Comparison of ENCODE assay signal across 8 mouse cellular contexts in genomic region chr5:45858368-45858767, GRCm38 (mm10). TPM values are rescaled to one million over a fixed set of nuclear protein-coding genes. Genes with fewer than 3 reads are reported as not detected.
DNase-seq lines count a peak whose midpoint lies in the region; ATAC-seq and TF ChIP-seq lines count a peak whose summit lies in the region.

No protein-coding gene starts in this region.

- TF ChIP-seq CTCF in kidney, adult 2 months (conservative IDR thresholded peaks at IDR 0.05; ENCODE audit: insufficient read depth, insufficient read length, low read depth, low read length): no peak

- ATAC-seq in kidney, embryonic 15.5 days (replicated peaks; ENCODE audit: low FRiP score): no peak
- no peak for ATAC-seq in embryonic facial prominence, embryonic 13.5 days (ENCODE audit: insufficient number of reproducible peaks, insufficient read depth, low FRiP score, low TSS enrichment, low read depth)
- no peak for ATAC-seq in intestine, embryonic 14.5 days (replicated peaks; ENCODE audit: low FRiP score, low TSS enrichment, low read depth)
- no peak for ATAC-seq in midbrain, embryonic 15.5 days (replicated peaks)

- H3K36me3 ChIP-seq in kidney, embryonic 15.5 days: no peaks in the 10 kb centered on the region
- no peaks in the 10 kb centered on the region for H3K36me3 ChIP-seq in embryonic facial prominence, embryonic 13.5 days
- no peaks in the 10 kb centered on the region for H3K36me3 ChIP-seq in intestine, embryonic 14.5 days (ENCODE audit: control insufficient read depth, insufficient read depth, low read length)
- H3K36me3 ChIP-seq in midbrain, embryonic 15.5 days (replicated peaks): no peaks in the 10 kb centered on the region
- no peaks in the 10 kb centered on the region for H3K36me3 ChIP-seq in kidney, adult 2 months (ENCODE audit: control insufficient read depth, insufficient read depth, low read length)

- no peak for DNase-seq in kidney, adult 9 months
- no peak for DNase-seq in intestine, embryonic 14.5 days (ENCODE audit: low spot score)
- DNase-seq in frontal cortex, postnatal 14 days (ENCODE audit: low spot score in 2 of 2): no peak
- no peak for DNase-seq in frontal cortex, postnatal 25 days (ENCODE audit: low spot score in 2 of 2)
- DNase-seq in kidney, adult 2 months: no peak

- no peaks in the 10 kb centered on the region for H3K27me3 ChIP-seq in kidney, embryonic 15.5 days
- H3K27me3 ChIP-seq in embryonic facial prominence, embryonic 13.5 days: no peaks in the 10 kb centered on the region
- H3K27me3 ChIP-seq in intestine, embryonic 14.5 days (replicated peaks; ENCODE audit: control insufficient read depth, insufficient read depth, low read length): no peaks in the 10 kb centered on the region
- H3K27me3 ChIP-seq in midbrain, embryonic 15.5 days (replicated peaks): no peaks in the 10 kb centered on the region; the same call in 1 of the 2 replicates
- no peaks in the 10 kb centered on the region for H3K27me3 ChIP-seq in kidney, adult 2 months (replicated peaks; ENCODE audit: control insufficient read depth, insufficient read depth, low read length)

- no peak overlapping the region for H3K27ac ChIP-seq in kidney, embryonic 15.5 days
- H3K27ac ChIP-seq in embryonic facial prominence, embryonic 13.5 days: no peak overlapping the region
- no peak overlapping the region for H3K27ac ChIP-seq in intestine, embryonic 14.5 days (ENCODE audit: low read depth)
- H3K27ac ChIP-seq in midbrain, embryonic 15.5 days: no peak overlapping the region
- H3K27ac ChIP-seq in kidney, adult 2 months (ENCODE audit: insufficient read depth, low read depth, low read length): no peak overlapping the region

- H3K4me3 ChIP-seq in kidney, embryonic 15.5 days (replicated peaks): peak overlapping the region; percentile 94
- H3K4me3 ChIP-seq in embryonic facial prominence, embryonic 13.5 days: peak overlapping the region; percentile 88
- peak overlapping the region; percentile 87 for H3K4me3 ChIP-seq in intestine, embryonic 14.5 days (ENCODE audit: low read depth, low read length)
- H3K4me3 ChIP-seq in midbrain, embryonic 15.5 days: peak overlapping the region; percentile 77
- no peak overlapping the region for H3K4me3 ChIP-seq in kidney, adult 2 months (ENCODE audit: insufficient read depth, low read depth, low read length)

- H3K4me1 ChIP-seq in kidney, embryonic 15.5 days: peaks cover 5% of the 10 kb centered on the region; the same call in 1 of the 2 replicates
- H3K4me1 ChIP-seq in embryonic facial prominence, embryonic 13.5 days: peaks cover 6% of the 10 kb centered on the region; the same call in 1 of the 2 replicates
- peaks cover 4% of the 10 kb centered on the region; the same call in 1 of the 2 replicates for H3K4me1 ChIP-seq in intestine, embryonic 14.5 days (replicated peaks; ENCODE audit: control insufficient read depth, insufficient read depth, low read length)
- H3K4me1 ChIP-seq in midbrain, embryonic 15.5 days: peaks cover 8% of the 10 kb centered on the region
- no peaks in the 10 kb centered on the region for H3K4me1 ChIP-seq in kidney, adult 2 months (ENCODE audit: control insufficient read depth, insufficient read depth, low read length)

- no peak for TF ChIP-seq POLR2A in kidney, adult 2 months (IDR thresholded peaks at IDR 0.05; ENCODE audit: low read depth, low read length)

- peak overlapping the region; percentile 83 for H3K4me2 ChIP-seq in kidney, embryonic 15.5 days
- peak overlapping the region; percentile 78 for H3K4me2 ChIP-seq in embryonic facial prominence, embryonic 13.5 days
- peak overlapping the region; percentile 77 for H3K4me2 ChIP-seq in intestine, embryonic 14.5 days (ENCODE audit: low read length)
- H3K4me2 ChIP-seq in midbrain, embryonic 15.5 days: peak overlapping the region; percentile 76

- WGBS in kidney, embryonic 15.5 days: 78% methylated on average over 2 of the region's 2 CpGs
- WGBS in embryonic facial prominence, embryonic 13.5 days: 80% methylated on average over 2 of the region's 2 CpGs
- 82% methylated on average over 2 of the region's 2 CpGs for WGBS in intestine, embryonic 14.5 days
- WGBS in midbrain, embryonic 15.5 days: 82% methylated on average over 2 of the region's 2 CpGs
- WGBS in kidney, adult 2 months: 85% methylated on average over 2 of the region's 2 CpGs

- H3K9ac ChIP-seq in kidney, embryonic 15.5 days: peak overlapping the region; percentile 33; the same call in 1 of the 2 replicates
- H3K9ac ChIP-seq in embryonic facial prominence, embryonic 13.5 days: no peak overlapping the region
- H3K9ac ChIP-seq in intestine, embryonic 14.5 days (ENCODE audit: low read length): no peak overlapping the region; the same call in 1 of the 2 replicates
- no peak overlapping the region for H3K9ac ChIP-seq in midbrain, embryonic 15.5 days

- no peaks in the 10 kb centered on the region for H3K9me3 ChIP-seq in kidney, embryonic 15.5 days (replicated peaks)
- no peaks in the 10 kb centered on the region for H3K9me3 ChIP-seq in embryonic facial prominence, embryonic 13.5 days
- H3K9me3 ChIP-seq in intestine, embryonic 14.5 days (ENCODE audit: control insufficient read depth, low read length): no peaks in the 10 kb centered on the region
- no peaks in the 10 kb centered on the region for H3K9me3 ChIP-seq in midbrain, embryonic 15.5 days

RNA-seq across cellular contexts. Expression of gene Lcorl, which starts 1.0 kb away (rescaled TPM):
- 26.5 and 33.3 TPM in 2 replicates for polyA plus RNA-seq in kidney, embryonic 15.5 days (2015; fragmentation: Nextera tagmentation; extraction: Ambion mirVana)
- 25.2 and 26.7 TPM in 2 replicates for polyA plus RNA-seq in embryonic facial prominence, embryonic 13.5 days (2015; fragmentation: Nextera tagmentation; extraction: Ambion mirVana)
- polyA plus RNA-seq in intestine, embryonic 14.5 days (2014; fragmentation: Nextera tagmentation; extraction: Ambion mirVana): 32.8 and 33.5 TPM in 2 replicates
- 60.5 and 67.6 TPM in 2 replicates for polyA plus RNA-seq in midbrain, embryonic 15.5 days (2015; fragmentation: Nextera tagmentation; extraction: Ambion mirVana)
- polyA plus RNA-seq in kidney, adult 2 months (2012; rRNA removed): 1.1 and 1.6 TPM in 2 replicates

Comparison
In these comparisons a context has a peak if more than half of its experiments do, and no peak if none do; other contexts are left out.
1. RNA of gene Lcorl, which starts 1.0 kb away (polyA plus RNA-seq): 60.5 to 67.6 TPM in midbrain, embryonic 15.5 days, 32.8 to 33.5 TPM in intestine, embryonic 14.5 days, 26.5 to 33.3 TPM in kidney, embryonic 15.5 days and 25.2 to 26.7 TPM in embryonic facial prominence, embryonic 13.5 days; 1.1 to 1.6 TPM in kidney, adult 2 months; every median in the first group is over 10 times any median in the second.
2. Peak in every context shown above with its lines, with median percentiles within 50 percentile points of each other: H3K4me2 ChIP-seq.